Mouse (Mus musculus): ENCODE results near the gene A230072I06Rik. TPM values are rescaled to one million over a fixed set of nuclear protein-coding genes. Genes with fewer than 3 reads are reported as not detected.

A230072I06Rik gene
- total and polyA plus RNA-seq, 3 experiments = 0.11 TPM; not detected in 2

DNA sequence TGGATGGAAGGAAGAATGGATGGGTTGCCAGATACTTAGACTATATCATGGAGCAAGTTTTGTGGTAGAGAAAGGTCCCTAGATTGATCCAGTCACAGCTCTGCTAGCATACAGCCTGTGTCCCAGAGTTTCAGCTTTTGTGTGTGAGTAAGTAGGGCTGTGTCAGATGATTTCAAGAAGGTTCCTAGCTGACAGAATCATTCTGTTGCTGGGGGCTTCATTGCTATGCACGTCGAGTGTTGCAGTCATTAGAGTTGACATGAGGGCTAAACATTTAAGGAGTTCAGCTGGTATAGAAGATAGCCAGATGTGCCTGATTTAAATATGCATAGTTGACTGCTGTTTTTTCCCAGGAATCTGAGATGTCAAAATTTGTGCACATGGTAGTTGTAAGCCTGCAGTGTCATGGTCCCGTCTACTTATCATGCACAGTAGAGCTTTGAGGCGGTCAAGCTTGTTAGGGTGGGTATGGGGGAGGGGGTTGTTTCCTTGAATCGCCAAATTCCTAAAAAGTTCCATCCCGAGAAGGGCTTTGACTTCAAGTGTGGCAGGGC lies 18.1 kb upstream of the A230072I06Rik start:
- DNase-seq (ENCODE audit: low spot score) (no peak), ATAC-seq (ENCODE audit: extremely low read depth, insufficient number of reproducible peaks, low FRiP score, poor library complexity, severe bottlenecking) (no peak)
- H3K36me3 ChIP-seq (replicated peaks) = no peaks in the 10 kb centered on the region
- no peak for TF ChIP-seq GATA2 (IDR thresholded peaks at IDR 0.05; ENCODE audit: borderline replicate concordance, low read depth, low read length)
- no peak overlapping the region for H3K4me3 ChIP-seq (ENCODE audit: low read depth, low read length)
- H3K4me1 ChIP-seq (ENCODE audit: insufficient read depth, low read depth, low read length) = no peaks in the 10 kb centered on the region
- H3K27me3 ChIP-seq (ENCODE audit: insufficient read depth, low read length) = no peaks in the 10 kb centered on the region
- no peaks in the 10 kb centered on the region for H3K9me3 ChIP-seq (replicated peaks)

DNA sequence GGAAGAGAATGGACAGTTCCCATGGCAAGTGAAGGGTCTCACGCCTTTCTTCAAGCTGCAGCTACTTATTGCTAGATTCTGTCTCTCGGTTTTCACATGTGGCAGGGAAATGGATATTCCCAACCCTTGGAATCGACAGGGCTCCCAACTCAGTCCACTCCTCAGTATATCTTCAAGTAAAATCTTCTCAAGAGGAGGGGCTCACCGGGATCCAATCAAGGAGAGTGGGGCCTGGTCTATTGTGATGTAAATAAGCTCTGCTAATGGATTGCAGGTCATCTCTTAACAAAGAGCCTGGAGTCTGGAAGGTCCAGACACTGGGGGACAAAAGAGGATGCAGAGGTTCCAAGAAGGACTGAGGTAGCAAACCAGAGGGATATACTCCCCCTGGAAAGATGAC lies 17.1 kb upstream of the A230072I06Rik start:
- no peaks in the 10 kb centered on the region for H3K27me3 ChIP-seq (ENCODE audit: insufficient read depth, low read length)
- ATAC-seq (ENCODE audit: extremely low read depth, insufficient number of reproducible peaks, low FRiP score, poor library complexity, severe bottlenecking) (no peak), DNase-seq (ENCODE audit: low spot score) (no peak)
- no peak overlapping the region for H3K4me3 ChIP-seq (ENCODE audit: low read depth, low read length)
- H3K36me3 ChIP-seq (replicated peaks) = no peaks in the 10 kb centered on the region
- H3K9me3 ChIP-seq (replicated peaks) = no peaks in the 10 kb centered on the region
- no peaks in the 10 kb centered on the region for H3K4me1 ChIP-seq (ENCODE audit: insufficient read depth, low read depth, low read length)
- TF ChIP-seq GATA2 (IDR thresholded peaks at IDR 0.05; ENCODE audit: borderline replicate concordance, low read depth, low read length) (no peak), POLR2AphosphoS5 (IDR thresholded peaks at IDR 0.05; ENCODE audit: insufficient replicate concordance, low read depth, low read length) (no peak), TAL1 (conservative IDR thresholded peaks at IDR 0.05; ENCODE audit: low read depth, low read length) (no peak), GATA1 (IDR thresholded peaks at IDR 0.05; ENCODE audit: borderline replicate concordance, low read length) (no peak), CTCF (IDR thresholded peaks at IDR 0.05; ENCODE audit: low read depth, low read length) (no peak)

DNA sequence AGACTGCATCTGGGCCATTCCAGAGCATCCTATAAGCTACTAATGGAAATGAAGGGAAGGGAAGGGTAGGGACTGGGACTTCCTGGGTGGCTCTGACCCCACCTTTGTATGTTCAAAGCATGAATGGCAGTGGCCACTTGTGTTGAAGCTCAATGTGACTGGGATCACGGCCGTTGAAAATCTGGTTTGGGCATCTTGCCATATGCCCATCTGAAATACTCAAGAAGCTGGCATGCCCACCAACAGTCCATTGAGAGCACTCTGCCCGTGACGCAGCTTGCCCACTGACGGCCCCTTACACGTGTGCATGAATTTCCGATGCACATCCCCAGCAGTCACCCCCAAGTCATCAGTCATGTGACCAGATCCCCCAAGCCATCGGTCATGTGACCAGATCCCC lies 13.6 kb upstream of the A230072I06Rik start:
- ATAC-seq (ENCODE audit: extremely low read depth, insufficient number of reproducible peaks, low FRiP score, poor library complexity, severe bottlenecking) = no peak
- Histone ChIP-seq H3K36me3 (replicated peaks) (no peaks in the 10 kb centered on the region), H3K4me1 (ENCODE audit: insufficient read depth, low read depth, low read length) (no peaks in the 10 kb centered on the region), H3K9me3 (replicated peaks) (no peaks in the 10 kb centered on the region), H3K27me3 (ENCODE audit: insufficient read depth, low read length) (no peaks in the 10 kb centered on the region), H3K4me3 (ENCODE audit: low read depth, low read length) (no peak overlapping the region)
- DNase-seq (ENCODE audit: low spot score) = no peak
- TF ChIP-seq TAL1 (conservative IDR thresholded peaks at IDR 0.05; ENCODE audit: low read depth, low read length) = no peak
- no peak for TF ChIP-seq GATA2 (IDR thresholded peaks at IDR 0.05; ENCODE audit: borderline replicate concordance, low read depth, low read length)
- TF ChIP-seq GATA1 (IDR thresholded peaks at IDR 0.05; ENCODE audit: borderline replicate concordance, low read length) = no peak
- no peak for TF ChIP-seq POLR2AphosphoS5 (IDR thresholded peaks at IDR 0.05; ENCODE audit: insufficient replicate concordance, low read depth, low read length)
- TF ChIP-seq CTCF (IDR thresholded peaks at IDR 0.05; ENCODE audit: low read depth, low read length) = no peak

DNA sequence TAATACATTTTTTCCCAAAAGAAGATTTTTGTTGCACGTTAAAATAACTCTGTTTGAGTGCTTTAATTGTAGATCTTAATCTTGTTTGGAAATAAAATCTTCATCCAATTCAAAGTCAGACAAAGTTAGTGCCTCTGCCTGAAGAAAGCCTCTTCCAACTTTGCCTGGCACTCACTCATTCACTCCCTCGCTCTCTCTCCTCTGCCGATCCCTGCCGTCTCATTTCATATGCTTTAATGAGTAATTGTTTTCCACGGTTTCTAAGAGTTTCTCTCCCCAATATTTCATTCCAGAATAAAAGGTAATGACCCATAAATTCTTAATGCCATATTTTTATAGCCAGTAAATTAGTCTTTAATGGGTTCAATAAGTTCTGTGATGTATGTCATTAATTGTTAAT lies 10.8 kb upstream of the A230072I06Rik start:
- H3K27me3 ChIP-seq (ENCODE audit: insufficient read depth, low read length) = no peaks in the 10 kb centered on the region
- no peak for TF ChIP-seq GATA2 (IDR thresholded peaks at IDR 0.05; ENCODE audit: borderline replicate concordance, low read depth, low read length)
- TF ChIP-seq POLR2AphosphoS5 (IDR thresholded peaks at IDR 0.05; ENCODE audit: insufficient replicate concordance, low read depth, low read length) = no peak
- no peak for TF ChIP-seq CTCF (IDR thresholded peaks at IDR 0.05; ENCODE audit: low read depth, low read length)
- no peak for TF ChIP-seq TAL1 (conservative IDR thresholded peaks at IDR 0.05; ENCODE audit: low read depth, low read length)
- H3K36me3 ChIP-seq (replicated peaks) = no peaks in the 10 kb centered on the region
- no peak for ATAC-seq (ENCODE audit: extremely low read depth, insufficient number of reproducible peaks, low FRiP score, poor library complexity, severe bottlenecking)
- no peaks in the 10 kb centered on the region for H3K9me3 ChIP-seq (replicated peaks)
- no peaks in the 10 kb centered on the region for H3K4me1 ChIP-seq (ENCODE audit: insufficient read depth, low read depth, low read length)
- DNase-seq (ENCODE audit: low spot score) = no peak
- no peak overlapping the region for H3K4me3 ChIP-seq (ENCODE audit: low read depth, low read length)

GRCm38 (mm10) chr8:12268306-12268829 lies 10.3 kb upstream of the A230072I06Rik start:
- no peak for DNase-seq (ENCODE audit: low spot score)
- TF ChIP-seq CTCF (IDR thresholded peaks at IDR 0.05; ENCODE audit: low read depth, low read length) = no peak
- no peak for TF ChIP-seq POLR2AphosphoS5 (IDR thresholded peaks at IDR 0.05; ENCODE audit: insufficient replicate concordance, low read depth, low read length)
- TF ChIP-seq GATA2 (IDR thresholded peaks at IDR 0.05; ENCODE audit: borderline replicate concordance, low read depth, low read length) = no peak
- TF ChIP-seq GATA1 (IDR thresholded peaks at IDR 0.05; ENCODE audit: borderline replicate concordance, low read length) = no peak
- no peak for TF ChIP-seq TAL1 (conservative IDR thresholded peaks at IDR 0.05; ENCODE audit: low read depth, low read length)
- H3K27me3 ChIP-seq (ENCODE audit: insufficient read depth, low read length) = no peaks in the 10 kb centered on the region

DNA sequence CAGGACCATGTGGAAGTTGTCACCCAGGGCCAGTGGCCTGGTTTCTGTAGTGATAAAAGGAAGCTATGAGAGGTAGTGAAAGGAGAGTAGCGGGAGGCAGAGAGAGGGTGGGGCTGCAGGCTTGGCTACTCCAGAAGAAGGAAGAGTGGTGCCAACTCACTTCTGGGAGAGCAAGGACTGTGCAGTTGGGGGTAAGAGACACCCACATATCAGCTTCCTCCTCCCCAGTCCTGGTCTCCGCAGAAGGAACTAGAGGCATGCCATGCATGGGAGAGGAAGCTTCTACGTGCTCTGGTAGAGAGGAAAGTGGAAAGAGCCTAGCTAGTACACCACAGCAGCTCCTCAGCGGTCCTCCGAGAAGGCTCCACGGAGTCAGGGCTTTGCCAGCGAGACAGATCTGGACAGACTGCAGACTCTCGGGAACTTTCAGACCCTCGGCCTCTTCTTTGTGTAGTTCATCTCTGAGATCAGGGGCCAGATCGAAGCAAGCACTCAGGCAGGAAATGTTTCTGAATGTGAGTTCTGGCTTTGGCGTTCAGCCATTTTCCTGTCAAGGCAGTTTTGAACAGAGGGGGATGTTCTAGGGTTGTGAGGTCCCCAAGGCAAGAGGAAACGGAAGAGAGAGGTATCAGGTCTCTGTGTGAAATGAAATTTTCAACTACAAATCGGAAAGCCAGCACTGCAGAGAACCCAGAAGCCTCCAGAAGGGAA lies 1.0 kb downstream of the A230072I06Rik start:
- Histone ChIP-seq H3K27me3 (ENCODE audit: insufficient read depth, low read length) (no peaks in the 10 kb centered on the region), H3K9me3 (replicated peaks) (no peaks in the 10 kb centered on the region), H3K36me3 (replicated peaks) (no peaks in the 10 kb centered on the region), H3K4me3 (ENCODE audit: low read depth, low read length) (no peak overlapping the region), H3K4me1 (ENCODE audit: insufficient read depth, low read depth, low read length) (no peaks in the 10 kb centered on the region)
- no peak for DNase-seq (ENCODE audit: low spot score)
- TF ChIP-seq CTCF (IDR thresholded peaks at IDR 0.05; ENCODE audit: low read depth, low read length) (no peak), GATA1 (IDR thresholded peaks at IDR 0.05; ENCODE audit: borderline replicate concordance, low read length) (no peak), POLR2AphosphoS5 (IDR thresholded peaks at IDR 0.05; ENCODE audit: insufficient replicate concordance, low read depth, low read length) (no peak), TAL1 (conservative IDR thresholded peaks at IDR 0.05; ENCODE audit: low read depth, low read length) (no peak), GATA2 (IDR thresholded peaks at IDR 0.05; ENCODE audit: borderline replicate concordance, low read depth, low read length) (no peak)
- no peak for ATAC-seq (ENCODE audit: extremely low read depth, insufficient number of reproducible peaks, low FRiP score, poor library complexity, severe bottlenecking)

More at GRCm38 (mm10) chr8:12268306-12268829, 10.3 kb upstream of the A230072I06Rik start:
- ATAC-seq (ENCODE audit: extremely low read depth, insufficient number of reproducible peaks, low FRiP score, poor library complexity, severe bottlenecking) = no peak
- Histone ChIP-seq H3K4me1 (ENCODE audit: insufficient read depth, low read depth, low read length) (no peaks in the 10 kb centered on the region), H3K36me3 (replicated peaks) (no peaks in the 10 kb centered on the region), H3K4me3 (ENCODE audit: low read depth, low read length) (no peak overlapping the region), H3K9me3 (replicated peaks) (no peaks in the 10 kb centered on the region)

All from G1E (cell line).